Mouse (Mus musculus): ENCODE results near the gene Vmn2r103.

The Vmn2r103 gene

DNA sequence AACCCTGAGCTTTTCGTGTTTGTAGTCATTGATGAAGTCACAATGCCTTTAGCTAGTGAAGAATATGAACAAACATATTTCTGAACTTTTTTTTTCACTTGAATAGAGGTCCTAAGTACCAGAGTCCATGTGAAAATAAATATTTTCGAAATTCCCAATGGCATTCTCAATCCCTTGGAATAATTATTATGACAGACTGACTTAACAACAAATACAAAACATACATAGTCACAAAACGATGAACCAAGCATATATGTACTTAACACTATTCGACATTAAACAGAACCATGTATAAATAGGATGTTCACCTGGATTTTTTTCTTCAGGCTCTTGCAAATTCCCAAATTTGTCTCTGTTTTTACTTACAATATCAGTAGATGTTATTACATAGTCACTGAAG, at the start of gene Vmn2r103:
Gene Vmn2r103, plus strand, starts transcription at position 301 of the 400 bp plus-strand sequence.
- DNase-seq, result no peak

GRCm38 (mm10) chr17:19778994-19779393, 5.8 kb downstream of the Vmn2r103 start:
- DNase-seq, result no peak

GRCm38 (mm10) chr17:19789248-19789647, 16.1 kb downstream of the Vmn2r103 start:
- DNase-seq, result no peak
